8 mouse cellular contexts compared by ENCODE assay signal in genomic region chr1:186250316-186250715, GRCm38 (mm10).
DNase-seq lines count a peak whose midpoint lies in the region; ATAC-seq lines count a peak whose summit lies in the region.

No protein-coding gene starts in this region.

- no peak overlapping the region for H3K9ac ChIP-seq in liver, embryonic 11.5 days (ENCODE audit: low read depth, low read length)
- no peak overlapping the region for H3K9ac ChIP-seq in midbrain, embryonic 13.5 days (replicated peaks)

- H3K4me1 ChIP-seq in liver, embryonic 11.5 days (replicated peaks; ENCODE audit: control insufficient read depth, insufficient read depth, low read length) = no peaks in the 10 kb centered on the region
- H3K4me1 ChIP-seq in midbrain, embryonic 13.5 days (replicated peaks) = peaks cover 12% of the 10 kb centered on the region; the same call in 1 of the 2 replicates

- DNase-seq in heart, adult 11 months = peak; percentile 96
- no peak for DNase-seq in heart, postnatal 25 days (ENCODE audit: low spot score)
- peak; percentile 49 for DNase-seq in ovary, adult 18-20 months (ENCODE audit: low spot score)
- no peak for DNase-seq in ovary, postnatal 10 days (ENCODE audit: low spot score)
- DNase-seq in heart, postnatal 4 days = peak; percentile 18
- DNase-seq in telencephalon, adult 2 months (ENCODE audit: low read depth, low spot score) = peak; percentile 46
- DNase-seq in liver, embryonic 11.5 days (ENCODE audit: low spot score) = no peak

- 53% methylated on average over 4 of the region's 4 CpGs for WGBS in liver, embryonic 11.5 days
- 35% methylated on average over 4 of the region's 4 CpGs for WGBS in midbrain, embryonic 13.5 days

- ATAC-seq in liver, embryonic 11.5 days (replicated peaks; ENCODE audit: low FRiP score) = no peak
- no peak for ATAC-seq in midbrain, embryonic 13.5 days

- H3K27me3 ChIP-seq in liver, embryonic 11.5 days (replicated peaks; ENCODE audit: control insufficient read depth, insufficient read depth, low read length) = no peaks in the 10 kb centered on the region
- H3K27me3 ChIP-seq in midbrain, embryonic 13.5 days = peaks cover 10% of the 10 kb centered on the region; the same call in 1 of the 2 replicates

- no peak overlapping the region for H3K4me2 ChIP-seq in liver, embryonic 11.5 days
- H3K4me2 ChIP-seq in midbrain, embryonic 13.5 days (replicated peaks) = no peak overlapping the region

- intact Hi-C loops in heart, postnatal 25 days (cut with DNase I) = no loop called here

- H3K36me3 ChIP-seq in liver, embryonic 11.5 days (ENCODE audit: control insufficient read depth, insufficient read depth, low read length) = no peaks in the 10 kb centered on the region
- H3K36me3 ChIP-seq in midbrain, embryonic 13.5 days = no peaks in the 10 kb centered on the region

- H3K4me3 ChIP-seq in liver, embryonic 11.5 days (ENCODE audit: low read depth, low read length) = no peak overlapping the region
- H3K4me3 ChIP-seq in midbrain, embryonic 13.5 days (replicated peaks) = no peak overlapping the region

- no peak overlapping the region for H3K27ac ChIP-seq in liver, embryonic 11.5 days (ENCODE audit: low read depth, low read length)
- no peak overlapping the region for H3K27ac ChIP-seq in midbrain, embryonic 13.5 days

- no peaks in the 10 kb centered on the region for H3K9me3 ChIP-seq in liver, embryonic 11.5 days (ENCODE audit: control insufficient read depth, low read length)
- no peaks in the 10 kb centered on the region for H3K9me3 ChIP-seq in midbrain, embryonic 13.5 days

Comparison
In these comparisons a context has a peak if more than half of its experiments do, and no peak if none do; other contexts are left out.
1. DNase-seq: peak in heart, adult 11 months (single experiment), ovary, adult 18-20 months (single experiment), heart, postnatal 4 days (single experiment) and telencephalon, adult 2 months (single experiment); none in heart, postnatal 25 days (single experiment), ovary, postnatal 10 days (single experiment) and liver, embryonic 11.5 days (single experiment).